Mouse (Mus musculus): ENCODE measurements at regions not wholly inside any gene's neighbourhood (a gene's known extent, or its start where the extent isn't known, plus 50 kb on each side); places are given as distances from the start of the nearest gene placed in this dataset.

DNA sequence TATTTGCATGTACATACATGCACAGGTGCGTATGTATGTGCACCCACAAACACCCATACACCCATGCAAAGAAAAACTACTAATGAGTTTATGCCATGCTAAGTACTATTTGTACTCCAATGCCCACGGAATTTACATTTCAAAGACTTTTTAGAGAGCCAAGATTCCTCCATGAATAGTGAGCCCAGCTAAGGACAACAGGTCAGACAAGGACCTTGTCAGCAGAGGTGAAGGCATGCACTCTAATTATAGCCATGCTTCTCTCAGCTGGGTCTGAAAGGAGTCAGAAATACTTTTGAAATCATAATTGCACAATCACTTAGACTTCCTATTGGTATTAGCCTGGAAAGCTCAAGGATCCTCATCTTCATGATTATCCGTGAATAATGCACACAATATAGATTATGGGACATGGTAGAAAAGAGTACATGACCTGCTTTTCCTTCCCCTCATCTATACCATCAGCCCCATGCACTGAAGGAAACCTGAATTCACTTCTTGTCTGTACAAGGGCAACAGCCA, 67.7 kb upstream of the Itprid2 start:
- TF ChIP-seq CTCF (IDR thresholded peaks at IDR 0.05; ENCODE audit: low read depth, low read length) = no peak
- TF ChIP-seq TAL1 (conservative IDR thresholded peaks at IDR 0.05; ENCODE audit: low read depth, low read length) = no peak
- no peak for TF ChIP-seq POLR2AphosphoS5 (IDR thresholded peaks at IDR 0.05; ENCODE audit: insufficient replicate concordance, low read depth, low read length)
- no peak for TF ChIP-seq GATA1 (IDR thresholded peaks at IDR 0.05; ENCODE audit: borderline replicate concordance, low read length)
